Mouse (Mus musculus) MEL (cell line): ENCODE results near the gene Fblim1. TPM values are rescaled to one million over a fixed set of nuclear protein-coding genes. Genes with fewer than 3 reads are reported as not detected.

ENCODE experiments used
- DNase-seq: peaks from one replicate; pipeline ENCODE4 v3.0.0; 2011; ENCODE audit warnings: low read depth, low spot score
- H3K27ac ChIP-seq: 2 replicates; pipeline ENCODE4 v1.5.1; 2012; ENCODE audit warnings: low read depth, mild to moderate bottlenecking, control low read depth, low read length, moderate library complexity; ENCODE audit not compliant: control insufficient read depth
- H3K27me3 ChIP-seq, 2 experiments: fragments of 150-350 bp in 1 of 2; sonication (generic) in 1 of 2; 2 replicates each; pipeline ENCODE4 v1.6.1; 2012; ENCODE audit warnings: low read length in 2 of 2, mild to moderate bottlenecking in 2 of 2, improper control_type of control experiment in 1 of 2, moderate library complexity in 1 of 2; ENCODE audit not compliant: insufficient read depth in 2 of 2, control insufficient read depth in 1 of 2
- H3K36me3 ChIP-seq, 2 experiments: 2 replicates each; pipeline ENCODE4 v1.6.1; 2012 to 2014; ENCODE audit warnings: low read length in 2 of 2, improper control_type of control experiment in 1 of 2, inconsistent platforms in 1 of 2, mild to moderate bottlenecking in 1 of 2; ENCODE audit not compliant: insufficient read depth in 2 of 2, control insufficient read depth in 1 of 2
- H3K4me1 ChIP-seq, 2 experiments: fragments of 150-350 bp in 1 of 2; sonication (generic) in 1 of 2; 2 replicates each; pipeline ENCODE4 v1.6.1; 2012; ENCODE audit warnings: low read length in 2 of 2, improper control_type of control experiment in 1 of 2, mild to moderate bottlenecking in 1 of 2; ENCODE audit not compliant: insufficient read depth in 2 of 2, control insufficient read depth in 1 of 2
- H3K4me3 ChIP-seq, 2 experiments: fragments of 150-350 bp in 1 of 2; sonication (generic) in 1 of 2; 2 replicates each; pipeline ENCODE4 v1.5.1; 2012; ENCODE audit warnings: low read depth in 2 of 2, low read length in 2 of 2, mild to moderate bottlenecking in 2 of 2, moderate library complexity in 2 of 2, control low read depth in 1 of 2, improper control_type of control experiment in 1 of 2; ENCODE audit not compliant: control insufficient read depth in 1 of 2, insufficient read depth in 1 of 2
- H3K79me2 ChIP-seq: 2 replicates; pipeline ENCODE4 v1.6.1; 2012; ENCODE audit warnings: mild to moderate bottlenecking, low read length, moderate library complexity; ENCODE audit not compliant: control insufficient read depth, poor library complexity, insufficient read depth
- H3K9ac ChIP-seq: 2 replicates; pipeline ENCODE4 v1.6.1; 2012; ENCODE audit warnings: low read depth, mild to moderate bottlenecking, control low read depth, low read length, moderate library complexity; ENCODE audit not compliant: control insufficient read depth, poor library complexity, severe bottlenecking
- H3K9me3 ChIP-seq: fragments of 150-350 bp; sonication (generic); replicated peaks from 2 replicates; pipeline ENCODE4 v1.6.1; 2012; ENCODE audit warnings: mild to moderate bottlenecking, low read length, improper control_type of control experiment, moderate library complexity; ENCODE audit not compliant: insufficient read depth
- BHLHE40 ChIP-seq: IDR thresholded peaks from 2 replicates; pipeline ENCODE4 v1.6.1; 2012; ENCODE audit warnings: low read depth, mild to moderate bottlenecking, inconsistent platforms, low read length, improper control_type of control experiment, borderline replicate concordance
- CHD1 ChIP-seq: IDR thresholded peaks from 2 replicates; pipeline ENCODE4 v1.6.1; 2012; ENCODE audit warnings: low read depth, mild to moderate bottlenecking, inconsistent platforms, low read length, improper control_type of control experiment
- CHD2 ChIP-seq: IDR thresholded peaks from 2 replicates; pipeline ENCODE4 v1.6.1; 2011; ENCODE audit warnings: low read length, improper control_type of control experiment
- EP300 ChIP-seq, 2 experiments: IDR thresholded peaks; 2 replicates each; pipeline ENCODE4 v1.6.1; 2011; ENCODE audit warnings: improper control_type of control experiment in 2 of 2, low read length in 2 of 2, low read depth in 1 of 2, mild to moderate bottlenecking in 1 of 2
- GABPA ChIP-seq: IDR thresholded peaks from 2 replicates; pipeline ENCODE4 v1.6.1; 2012; ENCODE audit warnings: low read depth, mild to moderate bottlenecking, inconsistent platforms, low read length, improper control_type of control experiment, moderate library complexity
- HCFC1 ChIP-seq: IDR thresholded peaks from 2 replicates; pipeline ENCODE4 v1.6.1; 2012; ENCODE audit warnings: low read depth, mild to moderate bottlenecking, inconsistent platforms, low read length, improper control_type of control experiment, moderate library complexity
- JUND ChIP-seq: IDR thresholded peaks from 2 replicates; pipeline ENCODE4 v1.6.1; 2011; ENCODE audit warnings: low read depth, mild to moderate bottlenecking, improper control_type of control experiment, low read length
- KAT2A ChIP-seq: conservative IDR thresholded peaks from 2 replicates; pipeline ENCODE4 v1.6.1; 2012; ENCODE audit warnings: low read depth, low read length, improper control_type of control experiment, inconsistent platforms
- MAX ChIP-seq: IDR thresholded peaks from 2 replicates; pipeline ENCODE4 v1.6.1; 2011; ENCODE audit warnings: low read length, improper control_type of control experiment
- MAZ ChIP-seq: IDR thresholded peaks from 2 replicates; pipeline ENCODE4 v1.6.1; 2012; ENCODE audit warnings: low read depth, mild to moderate bottlenecking, inconsistent platforms, low read length, improper control_type of control experiment
- MEF2A ChIP-seq: IDR thresholded peaks from 2 replicates; pipeline ENCODE4 v1.6.1; 2014; ENCODE audit warnings: low read depth, mild to moderate bottlenecking, inconsistent platforms, low read length, improper control_type of control experiment; ENCODE audit not compliant: poor library complexity, insufficient replicate concordance, severe bottlenecking; ENCODE audit errors: extremely low read depth
- MYB ChIP-seq: IDR thresholded peaks from 2 replicates; pipeline ENCODE4 v1.6.1; 2011; ENCODE audit warnings: mild to moderate bottlenecking, low read depth, low read length, improper control_type of control experiment
- MYC ChIP-seq: IDR thresholded peaks from 2 replicates; pipeline ENCODE4 v1.6.1; 2011; ENCODE audit warnings: low read depth, mild to moderate bottlenecking, low read length, improper control_type of control experiment, moderate library complexity
- NELFE ChIP-seq: IDR thresholded peaks from 2 replicates; pipeline ENCODE4 v1.6.1; 2011; ENCODE audit warnings: low read depth, low read length, improper control_type of control experiment
- NRF1 ChIP-seq: IDR thresholded peaks from 2 replicates; pipeline ENCODE4 v1.6.1; 2014; ENCODE audit warnings: low read depth, mild to moderate bottlenecking, inconsistent platforms, low read length, improper control_type of control experiment, moderate library complexity; ENCODE audit not compliant: poor library complexity, insufficient read depth, severe bottlenecking
- POLR2A ChIP-seq, 2 experiments: IDR thresholded peaks; 2 replicates each; pipeline ENCODE4 v1.6.1; 2011 to 2012; ENCODE audit warnings: low read length in 2 of 2, mild to moderate bottlenecking in 2 of 2, control low read depth in 1 of 2, improper control_type of control experiment in 1 of 2, low read depth in 1 of 2, moderate library complexity in 1 of 2; ENCODE audit not compliant: control insufficient read depth in 1 of 2, insufficient read depth in 1 of 2, poor library complexity in 1 of 2
- POLR2AphosphoS2 ChIP-seq: IDR thresholded peaks from 2 replicates; pipeline ENCODE4 v1.6.1; 2011; ENCODE audit warnings: low read length, improper control_type of control experiment
- RAD21 ChIP-seq: IDR thresholded peaks from 2 replicates; pipeline ENCODE4 v1.6.1; 2011; ENCODE audit warnings: mild to moderate bottlenecking, low read depth, low read length, improper control_type of control experiment
- RCOR1 ChIP-seq: IDR thresholded peaks from 2 replicates; pipeline ENCODE4 v1.6.1; 2012; ENCODE audit warnings: low read depth, mild to moderate bottlenecking, inconsistent platforms, low read length, improper control_type of control experiment
- SIN3A ChIP-seq: IDR thresholded peaks from 2 replicates; pipeline ENCODE4 v1.6.1; 2012; ENCODE audit warnings: low read length, improper control_type of control experiment, inconsistent platforms
- TBP ChIP-seq: IDR thresholded peaks from 2 replicates; pipeline ENCODE4 v1.8.0; 2011; ENCODE audit warnings: low read depth, low read length, improper control_type of control experiment
- TCF12 ChIP-seq: IDR thresholded peaks from 2 replicates; pipeline ENCODE4 v1.6.1; 2014; ENCODE audit warnings: low read depth, mild to moderate bottlenecking, inconsistent platforms, low read length, improper control_type of control experiment, moderate library complexity
- UBTF ChIP-seq: IDR thresholded peaks from 2 replicates; pipeline ENCODE4 v1.6.1; 2012; ENCODE audit warnings: low read depth, mild to moderate bottlenecking, inconsistent platforms, low read length, improper control_type of control experiment, moderate library complexity, borderline replicate concordance; ENCODE audit not compliant: insufficient read depth
- USF2 ChIP-seq, 2 experiments: IDR thresholded peaks; 2 replicates each; pipeline ENCODE4 v1.6.1; 2011 to 2012; ENCODE audit warnings: improper control_type of control experiment in 2 of 2, low read length in 2 of 2, borderline replicate concordance in 1 of 2, inconsistent platforms in 1 of 2, low read depth in 1 of 2, mild to moderate bottlenecking in 1 of 2; ENCODE audit not compliant: insufficient read depth in 1 of 2
- ZKSCAN1 ChIP-seq: IDR thresholded peaks from 2 replicates; pipeline ENCODE4 v1.6.1; 2012; ENCODE audit warnings: low read depth, mild to moderate bottlenecking, inconsistent platforms, low read length, improper control_type of control experiment, moderate library complexity
- ZMIZ1 ChIP-seq: IDR thresholded peaks from 2 replicates; pipeline ENCODE4 v1.6.1; 2012; ENCODE audit warnings: low read depth, mild to moderate bottlenecking, inconsistent platforms, low read length, improper control_type of control experiment, moderate library complexity
- ZNF384 ChIP-seq: IDR thresholded peaks from 2 replicates; pipeline ENCODE4 v1.6.1; 2012; ENCODE audit warnings: low read depth, mild to moderate bottlenecking, inconsistent platforms, low read length, improper control_type of control experiment
- polyA plus RNA-seq, 2 experiments: library from polyadenylated mRNA; stranded (reverse) in 1 of 2; unstranded in 1 of 2; fragments of >175 nt in 1 of 2; fragments of >200 nt in 1 of 2; gene quantifications; 2 replicates each; pipeline versions ENCODE4 v1.2.1 to v1.2.4; 2012; ENCODE audit warnings: low replicate concordance in 2 of 2, low read depth in 1 of 2; ENCODE audit not compliant: insufficient read length in 2 of 2, insufficient read depth in 1 of 2, missing spikeins in 1 of 2
- total RNA-seq: library from RNA; depleted of rRNA; stranded (reverse); fragments of 300-350 nt; gene quantifications from 2 replicates; pipeline ENCODE4 v1.2.3, GENCODE M21; 2012

The Fblim1 gene
- total and polyA plus RNA-seq, 3 experiments = not detected

- DNase-seq = no peak
- no peak overlapping the region for H3K27ac ChIP-seq
- no peaks in the 10 kb centered on the region for H3K9me3 ChIP-seq
- no peaks in the 10 kb centered on the region for H3K4me1 ChIP-seq
- H3K36me3 ChIP-seq = no peaks in the 10 kb centered on the region; a peak in 1 of 4 replicates
- H3K27me3 ChIP-seq = no peaks in the 10 kb centered on the region
- no peak overlapping the region for H3K9ac ChIP-seq
- no peak for TF ChIP-seq TBP
- TF ChIP-seq GABPA = no peak
- no peak for TF ChIP-seq BHLHE40
- TF ChIP-seq MEF2A = no peak
- TF ChIP-seq POLR2A (IDR thresholded peaks at IDR 0.05; ENCODE audit: control insufficient read depth in 1 of 2, insufficient read depth in 1 of 2, low read depth in 1 of 2, low read length in 2 of 2, poor library complexity in 1 of 2) = no peak
- no peak for TF ChIP-seq RCOR1
- TF ChIP-seq JUND = no peak
- TF ChIP-seq CHD1 = no peak
- TF ChIP-seq ZMIZ1 = no peak
- TF ChIP-seq HCFC1 = no peak
- TF ChIP-seq MAZ = no peak
- no peak for TF ChIP-seq NRF1
- TF ChIP-seq TCF12 = no peak
- no peak for TF ChIP-seq RAD21
- TF ChIP-seq CHD2 = no peak
- TF ChIP-seq NELFE = no peak
- no peaks in the 10 kb centered on the region for H3K79me2 ChIP-seq
- no peak overlapping the region for H3K4me3 ChIP-seq
Measured at GRCm38 (mm10) chr4:141645988-141646387, 40.1 kb upstream of the Fblim1 start.

- TF ChIP-seq POLR2AphosphoS2 (no peak), EP300 (IDR thresholded peaks at IDR 0.05; ENCODE audit: low read depth in 1 of 2, low read length in 2 of 2) (no peak), MYC (no peak), RCOR1 (no peak), KAT2A (no peak), TCF12 (no peak), RAD21 (no peak), GABPA (no peak), JUND (no peak), USF2 (IDR thresholded peaks at IDR 0.05; ENCODE audit: borderline replicate concordance in 1 of 2, insufficient read depth in 1 of 2, low read depth in 1 of 2, low read length in 2 of 2) (no peak), SIN3A (no peak), UBTF (no peak), MYB (no peak), MAX (no peak), ZMIZ1 (no peak), POLR2A (IDR thresholded peaks at IDR 0.05; ENCODE audit: control insufficient read depth in 1 of 2, insufficient read depth in 1 of 2, low read depth in 1 of 2, low read length in 2 of 2, poor library complexity in 1 of 2) (no peak), NELFE (no peak), ZKSCAN1 (no peak), ZNF384 (no peak)
- no peaks in the 10 kb centered on the region for H3K79me2 ChIP-seq
- no peak overlapping the region for H3K27ac ChIP-seq
- no peaks in the 10 kb centered on the region for H3K27me3 ChIP-seq
- DNase-seq = no peak
- no peaks in the 10 kb centered on the region for H3K4me1 ChIP-seq
- no peak overlapping the region for H3K4me3 ChIP-seq
- no peak overlapping the region for H3K9ac ChIP-seq
- no peaks in the 10 kb centered on the region for H3K9me3 ChIP-seq
- no peaks in the 10 kb centered on the region; a peak in 1 of 4 replicates for H3K36me3 ChIP-seq
Measured at GRCm38 (mm10) chr4:141643118-141643855, 37.4 kb upstream of the Fblim1 start.
